Mouse (Mus musculus) left cerebral cortex, adult 8-10 months (tissue): Measurements from ENCODE around the gene Macrod2. TPM values are rescaled to one million over a fixed set of nuclear protein-coding genes. Genes with fewer than 3 reads are reported as not detected.

ENCODE experiments used
- DNase-seq, 2 experiments: peaks; one replicate each; pipeline ENCODE4 v3.0.0; 2022; ENCODE audit warnings: low spot score in 2 of 2
- total RNA-seq, 4 experiments: library from RNA; stranded (reverse); gene quantifications; 2 replicates each; pipeline ENCODE4 v1.2.4; 2022

Gene Macrod2
- total RNA-seq, 4 experiments from 2014 or later, result 48.9 to 57.5 (median 51.2) TPM

DNA sequence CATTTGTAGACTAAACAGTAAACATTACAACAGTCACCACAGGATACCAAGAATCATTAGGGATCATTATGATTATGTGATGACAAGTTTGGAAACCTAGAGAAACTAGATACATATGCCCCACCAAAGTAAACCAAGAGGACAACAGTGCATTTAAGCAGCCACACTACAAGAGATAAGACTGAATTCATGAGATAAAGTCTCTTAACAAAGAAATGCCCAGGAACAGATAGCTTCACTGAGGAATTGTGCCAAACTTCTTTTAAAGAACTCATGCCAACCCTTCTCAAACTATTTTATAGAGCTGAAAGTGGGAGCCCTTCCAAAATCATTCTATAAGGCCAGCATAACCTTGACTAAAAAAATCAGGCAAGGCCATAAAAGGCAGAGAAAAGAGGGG lies 2015.0 kb downstream of the Macrod2 start:
- no peak for DNase-seq

GRCm38 (mm10) chr2:142433126-142433525 lies 2038.0 kb downstream of the Macrod2 start:
- DNase-seq, result no peak

- DNase-seq, result no peak
These were observed 2039.6 kb downstream of the Macrod2 start for GRCm38 (mm10) chr2:142434731-142435130.

DNA sequence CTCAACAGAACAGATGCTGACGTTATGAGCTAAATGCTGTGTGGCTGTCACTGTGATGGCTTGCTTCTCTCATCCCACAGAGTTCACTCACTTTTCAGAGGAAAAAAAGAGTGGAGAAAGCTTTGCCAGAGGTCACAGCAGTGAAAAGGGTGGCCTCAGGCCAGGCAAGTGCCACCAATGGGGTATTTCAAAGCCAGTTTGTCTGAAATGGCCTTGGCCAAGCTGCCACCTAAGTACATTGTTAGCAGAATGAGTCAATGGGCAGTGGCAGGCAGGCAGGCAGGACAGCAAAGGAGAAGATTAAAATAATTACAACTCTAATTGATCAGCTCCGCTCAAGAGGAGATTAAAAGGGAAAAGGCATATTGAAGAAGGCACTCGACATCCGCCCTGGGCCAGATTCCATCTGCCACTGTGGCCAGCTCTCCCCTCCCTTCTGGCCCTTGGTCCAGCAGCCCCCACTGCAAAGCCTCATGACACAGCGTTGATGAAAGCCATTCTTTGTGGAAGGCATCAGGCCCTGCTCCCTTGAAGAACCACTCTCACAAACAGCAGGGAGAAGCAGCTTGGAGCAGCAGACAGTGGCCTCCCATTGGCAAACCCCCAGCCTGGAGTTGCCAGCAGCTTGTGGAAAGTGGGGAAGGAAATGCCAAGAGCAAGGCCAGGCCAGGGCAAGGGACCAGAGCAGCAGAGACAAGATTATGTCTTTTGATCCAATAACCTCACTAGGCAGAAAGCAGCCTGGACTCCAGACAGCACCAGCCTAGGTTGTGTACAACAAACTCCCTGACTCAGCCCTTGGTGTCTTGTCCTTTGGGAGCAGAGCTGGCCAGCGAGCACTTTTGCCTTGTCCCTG lies 2042.7 kb downstream of the Macrod2 start:
- DNase-seq, result peak in 1 of 2 experiments; percentile 35

Other genes starting within 250 kb of the Macrod2 start
- not detected for gene Gm17374, start 243.3 kb upstream of the Macrod2 start, total RNA-seq
- gene Esf1, start 224.7 kb upstream of the Macrod2 start, total RNA-seq, result 10 to 100 TPM; 18.0 to 19.4 (median 19.0) TPM
- gene Ndufaf5, start 224.7 kb upstream of the Macrod2 start, total RNA-seq, result 10 to 100 TPM; 42.8 to 50.0 (median 45.0) TPM
- gene Sel1l2, start 5.6 kb upstream of the Macrod2 start, total RNA-seq, result not detected